Mouse (Mus musculus): ENCODE measurements at regions not wholly inside any gene's neighbourhood (a gene's known extent, or its start where the extent isn't known, plus 50 kb on each side); places are given as distances from the start of the nearest gene placed in this dataset.

DNA sequence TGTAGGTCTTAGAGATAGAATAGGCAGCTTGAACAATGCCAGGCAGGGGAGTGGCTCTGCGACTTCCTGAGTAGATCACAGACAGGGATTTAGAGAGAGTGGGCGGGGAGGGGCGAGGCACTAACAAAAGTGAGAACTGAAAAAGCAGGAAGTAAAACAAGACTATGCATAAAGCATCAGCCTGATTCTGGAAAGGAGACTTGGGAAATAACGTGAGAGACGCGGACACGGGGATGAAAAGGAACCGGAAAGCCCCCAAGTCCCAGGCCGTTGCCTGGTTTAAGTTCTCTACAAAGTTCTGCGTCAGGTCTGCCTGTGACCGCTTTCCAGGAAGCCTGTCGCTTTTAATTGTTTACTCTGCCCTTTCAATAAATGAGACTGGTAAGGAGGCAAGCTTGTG, 86.3 kb downstream of the D16Ertd472e start:
- DNase-seq = peak; percentile 60 to 72

DNA sequence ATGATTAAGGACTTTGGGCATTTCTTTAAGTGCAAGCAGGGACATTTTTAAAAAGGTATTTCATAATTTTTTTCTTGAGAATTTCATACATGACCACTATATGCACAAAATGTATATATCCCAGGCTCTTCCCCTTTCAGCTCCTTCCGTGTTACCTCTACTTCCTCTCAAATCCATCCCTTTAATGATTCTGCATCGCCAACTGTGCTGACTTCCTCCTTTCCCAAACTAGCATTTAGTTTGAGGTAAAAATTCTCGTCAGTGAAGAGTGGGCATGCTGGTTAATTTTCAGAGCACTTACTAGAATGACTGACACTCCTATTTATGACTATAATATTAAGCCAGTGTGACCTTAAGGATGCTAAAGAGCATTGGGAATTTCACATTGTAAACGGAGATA, 86.9 kb downstream of the D16Ertd472e start:
- DNase-seq = no peak

DNA sequence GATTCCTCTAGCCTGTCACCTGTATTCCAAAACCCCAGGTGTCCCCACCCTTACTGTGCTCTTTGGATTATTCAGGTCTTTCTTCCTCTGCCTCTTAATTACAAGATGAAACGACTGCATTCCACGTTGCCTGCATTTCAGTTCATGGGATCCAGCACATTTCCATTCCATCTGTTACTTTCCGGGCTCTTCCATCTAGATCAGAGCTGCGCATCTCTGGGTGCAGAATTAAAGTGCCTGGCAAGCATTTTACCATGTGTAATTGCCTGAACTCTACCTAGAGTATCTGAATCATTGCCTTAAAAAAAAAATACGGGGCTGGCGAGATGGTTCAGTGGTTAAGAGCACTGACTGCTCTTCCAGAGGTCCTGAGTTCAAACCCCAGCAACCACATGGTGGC, 90.0 kb downstream of the D16Ertd472e start:
- no peak for DNase-seq

DNA sequence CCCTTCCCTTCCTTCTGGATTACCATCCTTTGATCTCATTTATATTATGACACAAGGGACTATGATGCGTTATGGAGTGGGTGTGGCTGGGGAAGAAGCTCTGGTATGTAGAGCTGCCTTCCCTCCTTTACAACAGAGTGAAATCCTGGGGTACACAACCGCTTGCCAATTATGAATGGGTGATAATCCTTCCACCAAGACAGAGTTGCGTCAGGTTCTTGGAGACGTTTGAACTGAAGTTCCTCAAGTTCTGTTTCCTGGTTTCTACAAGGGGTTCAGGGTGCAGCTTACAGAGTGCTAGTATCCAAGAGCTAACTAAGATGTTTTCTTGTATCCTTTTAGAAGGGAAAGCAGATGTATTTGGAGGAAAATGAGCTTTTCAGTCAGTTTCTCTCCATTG, 92.2 kb downstream of the D16Ertd472e start:
- DNase-seq = no peak

DNA sequence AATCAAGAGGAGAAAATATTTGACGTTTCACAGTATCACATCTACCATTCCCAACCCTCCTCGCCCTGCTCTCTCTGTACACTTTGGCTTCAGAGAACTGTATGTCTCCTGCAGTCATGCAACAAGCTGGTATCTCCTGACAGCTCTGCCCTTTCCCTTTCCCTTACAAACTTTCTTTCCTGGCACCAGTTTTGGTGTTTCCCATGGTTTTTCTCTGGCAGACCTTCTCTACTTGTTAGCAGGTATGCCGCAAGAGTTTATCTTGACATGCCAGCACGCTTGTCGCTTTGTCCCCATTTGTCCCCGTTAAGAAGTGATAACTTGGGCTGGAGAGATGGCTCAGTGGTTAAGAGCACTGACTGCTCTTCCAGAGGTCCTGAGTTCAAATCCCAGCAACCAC, 94.9 kb downstream of the D16Ertd472e start:
- DNase-seq = no peak

DNA sequence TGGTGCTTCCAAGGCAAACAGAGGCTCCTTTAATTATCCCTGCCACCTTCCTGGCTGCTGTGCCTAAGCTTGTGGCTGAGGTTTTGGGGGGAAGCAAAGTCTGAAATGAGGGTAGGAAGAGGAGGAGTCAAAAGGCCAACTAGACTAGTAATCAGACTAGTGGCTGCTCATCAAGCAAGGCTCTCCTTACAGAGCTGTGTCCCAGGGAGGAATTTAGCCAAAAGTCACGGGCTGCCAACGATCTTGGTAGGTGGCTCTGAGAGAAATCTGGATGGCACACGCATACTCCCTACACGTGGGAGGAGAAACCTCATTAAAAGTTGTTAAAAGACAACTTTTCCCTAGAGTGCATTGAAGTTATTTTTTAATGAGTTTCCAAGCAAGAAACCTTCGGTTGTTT, 95.4 kb downstream of the D16Ertd472e start:
- DNase-seq = no peak

DNA sequence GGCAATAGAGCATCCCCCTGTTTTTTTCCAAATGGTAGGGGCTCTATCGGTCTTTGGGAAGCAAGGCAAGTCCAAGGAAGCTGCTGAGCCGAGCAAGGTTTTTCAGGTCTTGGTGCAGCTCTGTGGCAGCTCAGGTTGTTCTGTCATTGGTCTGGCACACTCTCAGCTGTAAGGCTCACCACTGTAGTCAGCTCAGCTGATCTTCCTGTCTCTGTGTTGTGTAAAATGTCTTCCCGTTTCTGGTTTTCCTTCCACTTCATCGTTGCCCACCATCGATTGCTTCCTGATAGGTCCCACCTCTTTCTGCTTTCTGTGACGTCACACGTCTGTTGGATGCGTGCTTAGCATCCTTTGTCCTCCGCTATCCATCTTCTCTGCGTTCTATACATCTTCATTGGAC, 96.2 kb downstream of the D16Ertd472e start:
- DNase-seq = no peak

DNA sequence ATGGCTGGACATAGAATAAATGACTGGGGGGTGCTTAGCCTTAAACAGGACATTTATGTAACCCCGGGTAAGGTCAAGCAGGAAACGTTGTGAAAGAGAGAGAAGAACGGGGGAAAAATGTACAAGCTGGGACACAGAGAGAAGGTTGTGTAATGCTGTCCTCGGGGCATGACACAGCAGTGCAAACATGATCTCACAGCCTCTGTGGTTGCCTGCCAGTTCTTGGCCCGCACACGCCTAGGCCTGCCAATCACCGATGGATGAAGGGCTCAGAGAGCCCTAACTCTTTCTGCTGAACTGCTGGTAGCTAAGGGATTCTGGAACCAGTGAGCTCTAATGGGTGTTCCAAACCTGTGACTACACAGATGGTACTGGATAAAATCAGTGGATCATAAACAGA, 96.5 kb upstream of the Btg3 start:
- DNase-seq = no peak

DNA sequence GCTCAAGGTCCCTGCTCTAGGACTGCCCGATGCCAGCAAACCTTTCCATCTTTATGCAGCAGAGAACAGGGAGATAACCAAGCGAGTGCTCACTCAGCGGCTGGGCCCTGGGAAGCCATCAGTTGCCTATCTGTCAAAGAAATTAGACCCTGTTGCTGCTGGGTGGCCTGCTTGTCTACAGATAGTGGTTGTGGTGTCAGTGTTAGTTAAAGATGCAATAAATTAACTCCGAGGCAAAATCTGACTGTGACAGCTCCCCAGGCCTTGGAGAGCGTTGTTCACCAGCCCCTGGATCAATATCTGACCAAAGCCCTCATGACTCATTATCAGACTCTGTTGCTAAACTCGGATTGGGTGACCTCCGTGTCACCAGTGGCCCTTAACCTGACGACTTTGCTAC, 83.0 kb upstream of the Btg3 start:
- DNase-seq = no peak

DNA sequence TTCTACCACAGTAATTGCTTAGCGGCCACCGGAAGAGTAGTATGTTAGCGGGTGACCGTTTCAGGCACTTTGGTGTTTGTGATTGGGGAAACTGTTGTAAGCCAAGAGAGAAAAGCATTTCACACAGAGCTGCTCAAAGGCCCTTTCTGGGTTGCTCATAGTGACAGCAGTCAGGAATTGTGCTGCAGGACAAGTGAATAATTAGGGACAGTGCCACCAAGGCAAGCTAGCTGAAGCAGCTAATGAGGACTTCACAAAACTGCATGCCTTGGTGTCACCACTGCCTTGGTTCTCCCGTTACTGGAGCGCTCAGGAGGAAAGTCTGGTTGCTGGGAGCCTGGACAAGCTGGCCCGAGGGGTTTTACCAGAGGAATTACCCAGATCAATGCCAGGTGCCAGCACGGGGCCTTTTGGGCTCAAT, 80.7 kb upstream of the Btg3 start:
- no peak for DNase-seq

DNA sequence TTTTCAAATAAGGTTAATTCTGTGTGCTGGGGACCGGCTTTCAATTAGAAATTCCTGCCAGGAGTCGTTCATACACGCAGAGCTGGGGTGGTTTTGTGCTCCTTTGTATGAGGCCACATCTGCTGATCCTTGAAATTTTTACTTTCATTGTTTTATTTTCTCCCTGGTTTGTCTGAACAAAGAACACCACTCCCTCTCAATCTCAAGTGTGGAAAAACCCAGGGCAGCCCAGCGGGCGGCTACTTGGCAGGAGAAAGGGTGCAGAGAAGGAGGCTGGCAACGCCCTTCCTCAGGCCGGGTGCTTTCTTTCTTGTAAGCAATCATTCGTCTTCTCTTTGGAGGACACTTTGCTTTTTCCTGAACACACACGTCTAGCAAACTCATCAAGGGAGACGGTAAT, 79.4 kb upstream of the Btg3 start:
- no peak for DNase-seq

DNA sequence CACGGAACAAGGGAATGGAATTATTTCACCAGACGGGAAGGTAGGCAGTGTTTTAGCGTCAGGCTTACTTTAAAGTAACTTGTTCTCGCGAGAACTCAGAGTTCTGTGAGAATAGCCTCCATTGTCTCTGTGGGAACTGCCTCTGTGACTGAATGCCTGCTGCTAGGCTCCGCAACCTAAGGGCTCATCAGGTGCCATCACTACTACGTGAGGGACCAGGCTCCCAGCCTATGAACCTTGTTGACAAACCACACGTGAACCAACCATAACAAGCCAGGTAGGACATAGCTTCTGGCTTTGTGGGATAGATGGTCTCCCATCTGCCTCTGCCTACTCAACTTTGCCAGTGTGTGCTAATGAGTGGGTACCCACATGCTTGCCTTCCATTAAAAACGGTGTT, 77.5 kb upstream of the Btg3 start:
- no peak for DNase-seq

DNA sequence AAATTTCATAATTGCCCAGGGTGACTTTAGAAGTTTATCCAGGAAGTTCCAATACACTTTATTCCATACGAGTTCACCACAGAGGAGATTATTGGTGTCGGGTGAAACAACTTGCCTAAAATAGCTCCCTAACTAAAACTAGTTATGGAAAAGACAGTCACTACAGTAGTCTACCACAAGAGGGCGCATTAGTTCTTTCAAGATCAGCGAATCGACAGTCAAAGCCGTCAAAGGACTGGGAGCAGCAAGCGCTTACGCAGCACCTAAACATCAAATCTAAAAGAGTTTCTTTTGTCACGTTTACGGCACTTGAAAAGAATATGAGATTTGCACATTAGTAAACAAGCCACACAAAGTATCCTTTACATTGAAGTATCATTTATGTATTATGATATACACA, 75.3 kb upstream of the Btg3 start:
- no peak for DNase-seq

DNA sequence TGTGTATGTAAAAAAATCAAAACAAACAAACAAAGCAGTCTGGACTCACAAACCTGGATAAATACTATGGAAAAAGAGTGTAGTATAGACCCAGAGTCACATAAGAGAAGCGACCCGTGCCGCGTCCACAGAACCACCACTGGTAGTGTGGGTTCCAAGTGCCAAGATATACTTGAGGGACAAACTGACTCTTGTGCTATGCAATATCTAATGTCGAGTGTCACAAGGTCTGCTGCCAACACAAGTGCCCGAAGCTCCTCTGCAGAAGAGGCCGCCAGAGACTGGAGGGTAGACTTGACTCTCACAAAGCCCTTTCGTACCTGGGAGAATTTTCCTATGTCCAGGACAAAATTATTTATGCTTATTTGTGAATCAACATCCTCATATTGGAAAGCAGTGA, 74.8 kb upstream of the Btg3 start:
- no peak for DNase-seq

DNA sequence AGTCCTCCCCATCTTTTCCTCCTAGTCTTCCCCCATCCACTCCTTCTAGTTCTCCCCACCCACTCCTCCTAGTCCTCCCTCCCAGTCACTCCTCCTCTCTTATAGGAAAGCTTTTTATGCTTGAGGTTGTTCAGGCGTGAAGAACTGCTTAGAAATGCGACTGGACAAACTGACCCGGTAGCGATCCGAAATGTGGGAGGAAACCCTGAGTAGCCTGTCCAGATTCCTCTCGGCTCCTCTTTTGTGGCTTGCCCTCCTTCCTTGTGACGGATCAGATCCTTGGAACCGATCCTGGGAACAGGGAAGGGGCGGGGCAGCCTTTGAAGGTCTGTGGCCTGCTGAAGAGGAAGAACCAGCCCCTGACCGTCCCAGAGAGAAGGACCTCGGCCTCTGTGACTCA, 74.3 kb upstream of the Btg3 start:
- DNase-seq = no peak

DNA sequence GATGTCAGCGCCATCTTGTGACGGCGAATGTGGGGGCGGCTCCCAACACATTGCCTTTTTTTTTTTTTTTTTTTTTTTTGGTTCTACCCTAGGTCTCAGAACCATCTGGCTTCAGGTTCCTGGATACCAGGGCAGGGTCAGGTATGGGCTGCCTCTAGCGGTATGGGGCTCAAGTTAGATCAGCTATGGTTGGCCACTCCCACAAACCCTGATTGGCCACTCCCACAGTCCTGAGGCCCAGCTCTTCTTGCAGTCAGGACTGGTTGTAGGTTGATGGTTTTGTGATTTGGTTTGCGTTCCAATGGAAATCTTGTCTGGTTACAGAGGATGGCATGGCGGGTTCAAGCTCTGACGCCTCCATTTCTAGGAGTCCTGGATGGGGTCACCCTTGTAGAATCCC, 72.2 kb upstream of the Btg3 start:
- no peak for DNase-seq

DNA sequence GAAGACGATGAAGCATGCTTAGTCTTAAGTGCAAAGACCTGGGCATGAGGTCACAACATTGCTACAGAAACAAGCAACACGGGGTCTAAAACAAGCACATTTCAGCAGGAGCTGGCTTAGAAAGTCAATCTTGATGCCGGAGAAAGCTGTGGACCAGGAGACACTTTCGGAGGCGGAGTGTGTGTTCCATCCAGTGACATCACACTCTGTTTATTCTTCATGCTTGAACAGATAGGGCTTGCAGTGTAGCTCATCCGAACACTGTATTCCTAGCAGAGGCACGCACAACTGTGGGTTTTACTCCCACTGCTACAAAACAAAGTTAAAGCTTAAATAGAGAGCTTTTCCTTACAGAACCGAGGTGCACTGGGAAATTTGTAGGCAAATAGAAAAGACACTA, 66.3 kb upstream of the Btg3 start:
- DNase-seq = no peak

DNA sequence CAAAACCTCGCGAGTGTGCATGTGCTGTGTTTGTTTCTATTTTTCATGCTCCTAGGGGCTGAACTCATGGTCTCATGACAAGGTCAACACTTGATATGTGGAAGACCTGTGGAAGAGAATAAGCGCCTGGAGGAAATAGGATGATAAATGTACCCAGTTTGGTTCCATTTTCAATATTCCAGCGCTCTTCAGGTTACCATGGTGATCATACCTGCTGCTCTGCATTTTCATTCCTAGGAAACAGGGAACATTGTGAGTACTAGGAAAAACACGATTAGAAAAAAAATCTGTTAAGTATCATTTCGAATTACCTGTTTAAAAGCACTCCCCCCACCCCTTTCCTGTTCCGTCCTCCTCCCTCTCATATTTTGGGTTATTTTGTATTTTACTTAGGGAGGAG, 65.8 kb upstream of the Btg3 start:
- DNase-seq = no peak

DNA sequence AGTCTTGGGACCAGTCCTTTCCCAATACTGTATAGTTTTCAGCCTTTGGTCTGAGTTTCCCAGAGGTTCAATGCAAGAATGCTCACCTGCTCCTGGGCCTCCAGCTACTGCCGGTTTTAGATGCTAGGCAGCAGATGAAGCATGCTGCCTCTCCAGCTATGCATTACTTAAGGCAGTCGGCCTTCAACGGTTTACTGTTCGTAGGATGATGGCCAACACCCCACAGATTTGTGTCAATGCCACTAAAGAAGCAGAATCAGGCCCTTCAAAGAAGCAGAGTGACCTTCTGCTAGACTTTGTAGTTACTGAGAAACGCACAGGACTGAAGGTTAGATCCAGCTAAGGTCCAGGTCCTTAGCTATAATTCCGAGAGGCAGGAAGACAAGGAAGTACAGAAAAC, 65.0 kb upstream of the Btg3 start:
- DNase-seq = no peak

DNA sequence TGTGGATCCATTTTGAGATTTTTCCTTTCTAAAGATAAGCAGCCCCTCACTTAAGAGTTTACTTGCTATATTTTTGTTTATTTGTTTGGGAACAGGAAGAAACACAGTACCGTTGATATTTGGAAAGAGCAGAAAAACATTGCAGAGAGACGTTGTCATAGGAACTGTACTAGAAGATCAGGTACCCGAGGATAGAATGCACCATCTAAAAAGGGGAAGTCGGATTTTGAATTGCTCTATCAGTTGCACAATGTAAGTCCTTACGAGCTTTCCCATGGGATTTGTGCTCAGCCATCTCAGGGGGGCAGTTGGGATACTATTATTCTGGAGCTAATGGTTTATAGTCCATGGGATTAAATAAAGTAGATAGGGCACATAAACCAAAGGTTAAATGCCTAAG, 58.7 kb upstream of the Btg3 start:
- DNase-seq = no peak

DNA sequence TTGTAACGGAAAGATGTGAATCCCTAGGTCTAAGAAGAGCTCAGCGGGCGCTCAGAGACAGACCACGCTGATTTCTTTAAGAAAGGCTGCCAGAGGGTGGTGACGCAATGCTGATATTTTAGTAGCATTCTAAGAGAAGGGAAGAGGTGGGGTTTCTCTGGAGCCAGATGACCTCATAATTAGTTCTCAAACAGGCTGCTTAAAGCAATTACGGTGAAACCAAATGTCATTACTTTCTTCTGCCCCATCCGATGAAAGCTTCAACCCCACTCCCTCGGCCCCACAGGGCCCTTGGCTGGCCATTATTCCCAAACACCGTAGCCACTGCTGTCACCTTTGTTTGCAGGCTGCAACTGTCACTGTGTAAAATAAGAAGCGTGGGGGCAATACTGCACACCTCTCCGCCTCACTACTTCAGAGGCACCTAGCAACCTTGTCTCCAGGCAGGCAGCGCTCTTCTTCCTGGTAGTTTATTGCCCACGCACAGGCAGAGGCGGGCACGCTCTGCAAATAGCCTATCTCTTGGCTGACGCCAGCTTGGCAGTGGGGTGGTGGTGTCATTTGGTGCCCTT, 50.6 kb upstream of the Btg3 start:
- DNase-seq = no peak

Measured in thymus, adult 18-20 months (tissue).